Mouse (Mus musculus): ENCODE results near the gene Hcst.

GRCm38 (mm10) chr7:30394871-30395270 lies 24.8 kb downstream of the Hcst start:
- no peak for TF ChIP-seq MAX (IDR thresholded peaks at IDR 0.05; ENCODE audit: low read length)
- peak; percentile 49 to 75; a peak in 3 of 4 replicates for TF ChIP-seq CTCF (conservative IDR thresholded peaks at IDR 0.05 in 1 of 2, IDR thresholded peaks at IDR 0.05 in 1 of 2; ENCODE audit: low read depth in 2 of 2, low read length in 2 of 2)
- no peak for TF ChIP-seq NRF1 (IDR thresholded peaks at IDR 0.05; ENCODE audit: low read depth, low read length)
- TF ChIP-seq CHD1 (IDR thresholded peaks at IDR 0.05; ENCODE audit: low read depth, low read length) = no peak
- no peak for TF ChIP-seq ZC3H11A (IDR thresholded peaks at IDR 0.05; ENCODE audit: low read depth, low read length)
- no peak for TF ChIP-seq JUND (conservative IDR thresholded peaks at IDR 0.05; ENCODE audit: low read depth, low read length)
- no peak for TF ChIP-seq POLR2A (IDR thresholded peaks at IDR 0.05; ENCODE audit: low read depth, low read length)
- no peak for TF ChIP-seq EP300 (IDR thresholded peaks at IDR 0.05; ENCODE audit: low read length)
